Mouse (Mus musculus): Measurements from ENCODE around the gene Myct1. TPM values are rescaled to one million over a fixed set of nuclear protein-coding genes. Genes with fewer than 3 reads are reported as not detected.

Gene Myct1
- total and polyA plus RNA-seq, 3 experiments, result not detected

DNA sequence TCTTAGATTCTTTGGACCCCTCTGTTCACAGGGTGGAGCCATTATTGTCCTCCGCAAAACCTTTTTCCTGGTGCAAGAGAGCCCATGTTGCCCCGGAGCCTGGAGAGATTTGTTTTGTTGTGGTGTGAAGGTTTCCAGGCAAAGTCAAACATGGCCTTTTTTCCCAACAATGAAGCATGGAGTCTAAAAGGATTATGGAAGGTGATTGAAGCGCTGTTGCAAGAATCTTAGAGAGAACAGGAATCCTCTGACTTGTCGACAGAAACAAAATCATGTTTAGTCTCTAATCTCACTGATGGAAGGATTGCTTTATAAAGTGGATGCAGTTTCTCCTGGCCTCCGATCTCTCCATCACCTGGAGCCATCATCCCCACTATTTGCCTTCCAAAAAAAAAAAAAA lies 42.2 kb upstream of the Myct1 start, which contains the start of gene Syne1:
Syne1 (minus strand) TSS at position 101 of the 400 bp plus-strand sequence.
- no peaks in the 10 kb centered on the region for H3K36me3 ChIP-seq (replicated peaks in 1 of 2; ENCODE audit: control insufficient read depth in 1 of 2, insufficient read depth in 1 of 2, low read length in 1 of 2)
- H3K27ac ChIP-seq (ENCODE audit: insufficient read depth, low read depth), result no peak within 1 kb of the TSS
- dilution Hi-C loops (cut with MboI; ENCODE audit: extremely low pct_ligation_motif_present, extremely low pct_unique_long_range_greater_than_20kb, low sequenced_read_pairs) (no loop called here), in situ Hi-C loops (cut with MboI; ENCODE audit: low pct_ligation_motif_present, low pct_unique_long_range_greater_than_20kb, low sequenced_read_pairs) (no loop called here)
- no peaks in the 10 kb centered on the region for H3K9me3 ChIP-seq (replicated peaks; ENCODE audit: low read length)
- no peak within 1 kb of the TSS for H3K4me2 ChIP-seq (ENCODE audit: insufficient read depth, low read depth, poor library complexity, severe bottlenecking)
- no peak within 1 kb of the TSS for H3K9ac ChIP-seq (ENCODE audit: insufficient read depth, low read depth)
- TF ChIP-seq MEF2A (IDR thresholded peaks at IDR 0.05; ENCODE audit: borderline replicate concordance, low read depth, low read length) (no peak), ZMIZ1 (IDR thresholded peaks at IDR 0.05; ENCODE audit: low read depth, low read length) (no peak), USF2 (conservative IDR thresholded peaks at IDR 0.05; ENCODE audit: low read depth, low read length) (no peak), POLR2A (IDR thresholded peaks at IDR 0.05; ENCODE audit: low read depth, low read length) (no peak), CTCF (conservative IDR thresholded peaks at IDR 0.05 in 1 of 2, IDR thresholded peaks at IDR 0.05 in 1 of 2; ENCODE audit: low read depth in 2 of 2, low read length in 2 of 2) (no peak), ZNF384 (IDR thresholded peaks at IDR 0.05; ENCODE audit: low read depth, low read length) (no peak), SMC3 (IDR thresholded peaks at IDR 0.05; ENCODE audit: low read depth, low read length) (no peak), CHD2 (IDR thresholded peaks at IDR 0.05; ENCODE audit: low read length) (no peak), ETS1 (conservative IDR thresholded peaks at IDR 0.05; ENCODE audit: low read depth, low read length) (no peak)
- DNase-seq (ENCODE audit: extremely low read depth), result no peak
- H3K79me2 ChIP-seq (replicated peaks; ENCODE audit: control insufficient read depth, extremely low read depth, insufficient read depth, poor library complexity, severe bottlenecking), result no peaks in the 10 kb centered on the region
- peaks cover 0 to 5% of the 10 kb centered on the region in 2 experiments; a peak in 1 of 4 replicates for H3K4me1 ChIP-seq (ENCODE audit: control insufficient read depth in 1 of 2, insufficient read depth in 2 of 2)
- no peaks in the 10 kb centered on the region for H3K27me3 ChIP-seq (replicated peaks)
- H3K4me3 ChIP-seq (replicated peaks in 1 of 3; ENCODE audit: low read depth in 2 of 3, low read length in 2 of 3, poor library complexity in 1 of 3), result no peak within 1 kb of the TSS

DNA sequence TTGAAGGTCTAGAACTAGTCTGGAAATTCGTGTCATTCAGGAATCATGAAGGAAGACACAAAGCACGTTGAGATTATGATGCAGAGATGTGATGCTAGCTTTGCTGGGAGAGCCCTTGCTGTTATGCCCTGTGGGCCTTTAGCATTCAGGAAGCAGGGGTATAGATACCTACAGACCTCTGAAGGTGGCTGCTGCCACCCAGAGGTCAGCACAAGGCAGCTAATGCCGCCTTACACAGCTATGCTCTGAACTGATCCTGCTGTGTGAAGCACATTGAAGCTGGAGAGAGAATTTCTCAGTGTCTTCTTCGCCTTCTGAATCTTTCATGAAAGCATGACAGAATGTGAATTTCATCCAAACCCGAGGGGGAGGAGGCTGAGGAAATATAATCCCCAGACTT lies 38.6 kb upstream of the Myct1 start:
- in situ Hi-C loops (cut with MboI; ENCODE audit: low pct_ligation_motif_present, low pct_unique_long_range_greater_than_20kb, low sequenced_read_pairs) (no loop called here), dilution Hi-C loops (cut with MboI; ENCODE audit: extremely low pct_ligation_motif_present, extremely low pct_unique_long_range_greater_than_20kb, low sequenced_read_pairs) (no loop called here)
- Histone ChIP-seq H3K4me1 (ENCODE audit: control insufficient read depth in 1 of 2, insufficient read depth in 2 of 2) (peaks cover 0 to 5% of the 10 kb centered on the region in 2 experiments; a peak in 1 of 4 replicates), H3K27me3 (replicated peaks) (no peaks in the 10 kb centered on the region), H3K27ac (ENCODE audit: insufficient read depth, low read depth) (no peak overlapping the region), H3K36me3 (replicated peaks in 1 of 2; ENCODE audit: control insufficient read depth in 1 of 2, insufficient read depth in 1 of 2, low read length in 1 of 2) (no peaks in the 10 kb centered on the region), H3K9me3 (replicated peaks; ENCODE audit: low read length) (peaks cover 2% of the 10 kb centered on the region), H3K4me2 (ENCODE audit: insufficient read depth, low read depth, poor library complexity, severe bottlenecking) (no peak overlapping the region), H3K9ac (ENCODE audit: insufficient read depth, low read depth) (no peak overlapping the region), H3K4me3 (replicated peaks in 1 of 3; ENCODE audit: low read depth in 2 of 3, low read length in 2 of 3, poor library complexity in 1 of 3) (no peak overlapping the region), H3K79me2 (replicated peaks; ENCODE audit: control insufficient read depth, extremely low read depth, insufficient read depth, poor library complexity, severe bottlenecking) (no peaks in the 10 kb centered on the region)
- TF ChIP-seq NRF1 (IDR thresholded peaks at IDR 0.05; ENCODE audit: low read depth, low read length), result no peak
- no peak for TF ChIP-seq IRF4 (IDR thresholded peaks at IDR 0.05; ENCODE audit: low read depth, low read length)
- TF ChIP-seq ZC3H11A (IDR thresholded peaks at IDR 0.05; ENCODE audit: low read depth, low read length), result peak; percentile 36; the same call in 1 of the 2 replicates
- peak; percentile 57 for TF ChIP-seq ELF1 (IDR thresholded peaks at IDR 0.05; ENCODE audit: low read depth, low read length)
- no peak for TF ChIP-seq PAX5 (IDR thresholded peaks at IDR 0.05; ENCODE audit: low read length)
- TF ChIP-seq TBP (conservative IDR thresholded peaks at IDR 0.05; ENCODE audit: low read depth, low read length), result no peak
- peak; percentile 35 to 92; a peak in 3 of 4 replicates for TF ChIP-seq CTCF (conservative IDR thresholded peaks at IDR 0.05 in 1 of 2, IDR thresholded peaks at IDR 0.05 in 1 of 2; ENCODE audit: low read depth in 2 of 2, low read length in 2 of 2)
- peak; percentile 79 for TF ChIP-seq SMC3 (IDR thresholded peaks at IDR 0.05; ENCODE audit: low read depth, low read length)
- TF ChIP-seq MYC (IDR thresholded peaks at IDR 0.05; ENCODE audit: low read depth, low read length), result 0 out of 2 replicates have a peak, but pooled peaks have one; percentile 24
- peak; percentile 90 for TF ChIP-seq RAD21 (IDR thresholded peaks at IDR 0.05; ENCODE audit: low read depth, low read length)
- TF ChIP-seq MXI1 (IDR thresholded peaks at IDR 0.05; ENCODE audit: low read depth, low read length), result no peak
- peak; percentile 38 for DNase-seq (ENCODE audit: extremely low read depth)

Measured in CH12.LX (cell line).